Mouse (Mus musculus) bone marrow, adult 2 months (tissue): Measurements from ENCODE around the gene Brd3os.

ENCODE experiments used
- CTCF ChIP-seq: fragments of 200-500 bp; IDR thresholded peaks from 2 replicates; pipeline ENCODE4 v1.5.1; 2011; ENCODE audit warnings: low read length, control low read depth; ENCODE audit not compliant: control insufficient read depth, insufficient read depth
- POLR2A ChIP-seq: fragments of 200-500 bp; IDR thresholded peaks from 2 replicates; pipeline ENCODE4 v1.6.1; 2011; ENCODE audit warnings: low read depth, mild to moderate bottlenecking, control low read depth, low read length, borderline replicate concordance; ENCODE audit not compliant: control insufficient read depth

GRCm38 (mm10) chr2:27487336-27488049 lies 45.4 kb downstream of the Brd3os start:
- TF ChIP-seq POLR2A: no peak
- no peak for TF ChIP-seq CTCF
